Mouse (Mus musculus) bone marrow macrophage, adult 2 months (primary cell): Measurements from ENCODE around the gene Tmem38b.
"Not testable (repeated sequence)": the region's sequence is repeated elsewhere in the genome, so short reads cannot be mapped to it uniquely, and the experiment has no call there.

ENCODE experiments used
- CTCF ChIP-seq: IDR thresholded peaks from 2 replicates; pipeline ENCODE4 v1.5.1; 2012; ENCODE audit warnings: low read depth, mild to moderate bottlenecking, low read length, moderate library complexity
- POLR2A ChIP-seq: IDR thresholded peaks from 2 replicates; pipeline ENCODE4 v1.6.1; 2012; ENCODE audit warnings: mild to moderate bottlenecking, low read depth, low read length, borderline replicate concordance

GRCm38 (mm10) chr4:53803674-53804073 lies 22.2 kb upstream of the Tmem38b start:
- not testable (repeated sequence) for TF ChIP-seq CTCF, POLR2A
